Mouse (Mus musculus) lung, adult 2 months (tissue): ENCODE measurements around the gene Prrg2. TPM values are rescaled to one million over a fixed set of nuclear protein-coding genes. Genes with fewer than 3 reads are reported as not detected.

Experiments
- DNase-seq: peaks from one replicate; pipeline ENCODE4 v3.0.0; 2022
- H3K4me1 ChIP-seq: fragments of 200-500 bp; 2 replicates; pipeline ENCODE4 v1.6.1; 2011; ENCODE audit warnings: low read length; ENCODE audit not compliant: control insufficient read depth, insufficient read depth
- H3K4me3 ChIP-seq: fragments of 200-500 bp; replicated peaks from 2 replicates; pipeline ENCODE3; 2011; ENCODE audit warnings: low read depth, mild to moderate bottlenecking, control low read depth, low read length; ENCODE audit errors: extremely low read depth
- CTCF ChIP-seq: fragments of 200-500 bp; IDR thresholded peaks from 2 replicates; pipeline ENCODE4 v1.5.1; 2011; ENCODE audit warnings: mild to moderate bottlenecking, low read length, control low read depth; ENCODE audit not compliant: insufficient read depth
- POLR2A ChIP-seq: fragments of 200-500 bp; IDR thresholded peaks from 2 replicates; pipeline ENCODE4 v1.6.1; 2011; ENCODE audit warnings: low read depth, mild to moderate bottlenecking, control low read depth, low read length, borderline replicate concordance; ENCODE audit errors: extremely low read depth
- WGBS: fragments of 180-500 bp; shearing (Covaris S2); methylation state at CpG from one replicate; pipeline ENCODE4 v1.1.7; 2018; 5-methylcytosine and 5-hydroxymethylcytosine counted together
- polyA plus RNA-seq: library from polyadenylated mRNA; depleted of rRNA; stranded (reverse); fragments of >200 nt; gene quantifications from 2 replicates; pipeline ENCODE4 v1.2.3, GENCODE M21; 2012

Prrg2 gene
- polyA plus RNA-seq, 1 experiment = 82.5 TPM

DNA sequence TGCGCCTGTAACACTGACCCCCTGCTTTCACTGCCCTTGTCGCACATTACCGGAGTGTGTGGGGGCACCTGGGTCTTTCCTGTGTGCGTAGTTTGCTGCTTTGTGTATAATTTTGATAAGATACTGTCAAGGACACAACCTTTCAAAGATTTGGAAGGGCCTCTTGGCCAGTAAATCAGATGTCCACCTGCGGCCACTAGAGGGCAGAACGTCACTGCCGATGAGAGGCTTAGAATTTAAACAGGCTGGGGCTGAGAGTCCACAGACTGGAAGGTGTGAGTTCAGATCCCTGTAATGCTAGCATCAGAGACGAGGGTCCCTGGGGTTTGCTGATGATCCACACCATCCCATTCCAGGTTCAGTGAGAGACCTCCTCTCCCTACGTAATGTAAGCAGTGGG is 16.0 kb upstream of the Prrg2 start:
- 27% methylated on average over 9 of the region's 9 CpGs for WGBS
- peak; percentile 68 for DNase-seq
- TF ChIP-seq CTCF = peak; percentile 81
- TF ChIP-seq POLR2A = no peak
- H3K4me3 ChIP-seq = no peak overlapping the region
- H3K4me1 ChIP-seq = peaks cover 4% of the 10 kb centered on the region; the same call in 1 of the 2 replicates

DNA sequence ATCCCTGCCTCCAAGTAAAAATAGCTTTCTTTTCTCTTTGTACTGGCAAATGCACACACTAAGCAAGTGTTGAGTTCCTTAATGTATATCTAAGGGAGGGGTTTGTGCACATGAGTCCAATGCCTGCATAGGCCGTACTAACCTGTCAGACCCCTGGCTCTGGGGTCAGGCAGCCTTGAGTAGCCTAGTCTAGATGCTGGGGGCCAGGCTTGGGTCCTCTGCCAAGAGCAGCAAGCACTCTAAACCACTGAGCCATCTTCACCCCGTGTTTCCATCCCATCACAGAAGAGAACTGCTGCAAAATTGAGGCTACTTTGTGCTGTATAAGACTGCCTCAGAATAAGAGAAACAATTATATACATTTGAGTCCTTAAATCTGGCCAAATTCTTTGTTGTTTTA is 15.4 kb upstream of the Prrg2 start:
- H3K4me3 ChIP-seq = no peak overlapping the region
- peaks cover 4% of the 10 kb centered on the region; the same call in 1 of the 2 replicates for H3K4me1 ChIP-seq
- TF ChIP-seq POLR2A (no peak), CTCF (no peak)
- WGBS = 92% methylated on average over 2 of the region's 2 CpGs
- DNase-seq = no peak

GRCm38 (mm10) chr7:45077322-45077721 is 14.8 kb upstream of the Prrg2 start:
- WGBS = 89% methylated on average over 14 of the region's 14 CpGs
- no peaks in the 10 kb centered on the region; the same call in 1 of the 2 replicates for H3K4me1 ChIP-seq
- TF ChIP-seq CTCF (no peak), POLR2A (no peak)

GRCm38 (mm10) chr7:45076501-45076900 is 14.0 kb upstream of the Prrg2 start:
- 88% methylated on average over 30 of the region's 30 CpGs for WGBS
- TF ChIP-seq POLR2A (no peak), CTCF (no peak)
- DNase-seq = no peak
- Histone ChIP-seq H3K4me3 (no peak overlapping the region), H3K4me1 (no peaks in the 10 kb centered on the region)

More at GRCm38 (mm10) chr7:45077322-45077721, 14.8 kb upstream of the Prrg2 start:
- no peak overlapping the region for H3K4me3 ChIP-seq
- DNase-seq = no peak

- TF ChIP-seq CTCF = no peak
- H3K4me1 ChIP-seq = no peaks in the 10 kb centered on the region
- DNase-seq = no peak
- WGBS = 40% methylated on average over 4 of the region's 4 CpGs
- no peak overlapping the region for H3K4me3 ChIP-seq
Observed at GRCm38 (mm10) chr7:45075405-45075804, 12.9 kb upstream of the Prrg2 start.

- no peak for DNase-seq
Observed at GRCm38 (mm10) chr7:45073949-45074348, 11.5 kb upstream of the Prrg2 start.

GRCm38 (mm10) chr7:45073171-45073707 is 10.8 kb upstream of the Prrg2 start:
- Histone ChIP-seq H3K4me1 (no peaks in the 10 kb centered on the region), H3K4me3 (no peak overlapping the region)
- 83% methylated on average over 7 of the region's 7 CpGs for WGBS
- no peak for DNase-seq
- no peak for TF ChIP-seq CTCF
- TF ChIP-seq POLR2A = no peak

More at GRCm38 (mm10) chr7:45073949-45074348, 11.5 kb upstream of the Prrg2 start:
- 90% methylated on average over 12 of the region's 12 CpGs for WGBS
- Histone ChIP-seq H3K4me3 (no peak overlapping the region), H3K4me1 (no peaks in the 10 kb centered on the region)
- TF ChIP-seq CTCF = no peak
- no peak for TF ChIP-seq POLR2A

- no peak overlapping the region for H3K4me3 ChIP-seq
- no peaks in the 10 kb centered on the region for H3K4me1 ChIP-seq
- TF ChIP-seq CTCF = peak; percentile 63
- TF ChIP-seq POLR2A = no peak
- DNase-seq = no peak
- 78% methylated on average over 2 of the region's 2 CpGs for WGBS
Observed at GRCm38 (mm10) chr7:45072230-45072629, 9.8 kb upstream of the Prrg2 start.

DNA sequence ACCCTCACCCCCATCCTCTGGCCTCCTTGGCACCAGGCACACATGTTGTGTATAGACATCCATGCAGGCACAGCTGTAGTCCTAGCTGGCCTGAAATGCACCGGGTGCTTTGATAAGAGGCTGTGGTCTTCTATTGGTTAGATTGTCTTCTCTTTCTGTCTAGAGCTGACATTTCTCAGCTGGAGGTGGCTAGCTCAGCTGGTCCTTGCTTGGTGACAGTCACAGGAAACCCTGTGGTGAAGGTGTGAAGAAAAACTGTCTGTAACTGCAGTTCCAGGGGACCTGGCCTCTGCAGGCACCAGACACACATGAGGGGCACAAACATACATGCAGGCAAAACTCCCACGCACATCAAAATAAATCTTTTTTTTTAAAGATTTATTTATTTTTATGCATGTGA is 7.2 kb upstream of the Prrg2 start:
- 73% methylated on average over 2 of the region's 2 CpGs for WGBS
- H3K4me3 ChIP-seq = no peak overlapping the region
- DNase-seq = no peak
- TF ChIP-seq POLR2A (no peak), CTCF (no peak)
- H3K4me1 ChIP-seq = no peaks in the 10 kb centered on the region

DNA sequence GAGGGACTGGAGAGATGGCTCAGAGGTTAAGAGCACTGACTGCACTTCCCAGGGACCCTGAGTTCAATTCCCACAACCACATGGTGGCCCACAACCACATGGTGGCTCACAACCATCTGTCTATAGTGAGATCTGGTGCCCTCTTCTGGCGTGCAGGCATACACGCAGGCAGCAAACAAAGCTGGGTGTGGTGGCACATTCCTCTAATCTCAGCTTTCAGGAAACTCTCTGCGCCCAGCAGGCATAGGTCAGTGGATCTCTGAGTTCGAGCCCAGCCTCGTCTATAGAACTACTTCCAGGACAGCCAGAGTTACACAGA is 5.5 kb upstream of the Prrg2 start:
- no peaks in the 10 kb centered on the region; the same call in 1 of the 2 replicates for H3K4me1 ChIP-seq
- H3K4me3 ChIP-seq = no peak overlapping the region
- DNase-seq = peak; percentile 46
- WGBS = 17% methylated on average over 5 of the region's 5 CpGs
- TF ChIP-seq CTCF (peak; percentile 82), POLR2A (0 out of 2 replicates have a peak, but pooled peaks have one; percentile 13)
